Mouse (Mus musculus) stomach, postnatal 0 days (tissue): ENCODE data around the gene Cdc7.

Source experiments
- CTCF ChIP-seq: IDR thresholded peaks from 2 replicates; pipeline ENCODE4 v1.5.1; 2016; ENCODE audit warnings: antibody characterized with exemption, low read depth, mild to moderate bottlenecking, moderate library complexity
- EP300 ChIP-seq: optimal IDR thresholded peaks from 2 replicates; pipeline ENCODE3; 2016; ENCODE audit warnings: antibody characterized with exemption

DNA sequence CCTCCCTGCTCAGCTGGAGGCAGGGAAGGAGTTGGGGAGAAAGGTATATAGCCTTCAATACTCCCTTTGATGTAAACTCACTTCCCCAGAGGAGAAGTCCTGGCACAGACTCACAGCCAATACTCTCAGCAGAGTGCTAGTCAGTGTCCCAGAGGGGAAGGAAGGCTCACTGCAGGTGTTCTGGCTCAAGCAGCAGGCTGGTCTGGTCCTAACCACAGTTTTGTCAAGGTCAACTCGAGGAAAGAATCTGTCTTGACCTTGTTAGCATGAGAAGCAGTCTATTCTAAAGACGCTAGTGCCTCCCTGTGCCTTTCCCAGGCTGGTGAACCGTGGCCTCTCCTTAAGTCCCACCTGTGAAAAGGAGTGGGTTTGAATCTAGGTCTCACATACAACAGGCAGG is 30.6 kb downstream of the Cdc7 start:
- TF ChIP-seq EP300 (no peak), CTCF (no peak)
